Mouse (Mus musculus) CH12.LX (cell line): Measurements from ENCODE around the gene Chst11. TPM values are rescaled to one million over a fixed set of nuclear protein-coding genes. Genes with fewer than 3 reads are reported as not detected.

Source experiments
- DNase-seq: peaks from one replicate; pipeline ENCODE4 v3.0.0-alpha.2; 2013; ENCODE audit errors: extremely low read depth
- H3K27ac ChIP-seq: 2 replicates; pipeline ENCODE4 v1.5.1; 2012; ENCODE audit warnings: low read depth, mild to moderate bottlenecking, control low read depth, moderate library complexity; ENCODE audit not compliant: insufficient read depth
- H3K27me3 ChIP-seq: replicated peaks from 2 replicates; pipeline ENCODE3; 2012; ENCODE audit warnings: inconsistent platforms
- H3K36me3 ChIP-seq, 2 experiments: replicated peaks in 1 of 2; 2 replicates each; pipeline versions ENCODE3 to v1.6.1; 2012; ENCODE audit warnings: inconsistent platforms in 1 of 2, low read length in 1 of 2, mild to moderate bottlenecking in 1 of 2, mixed read lengths in 1 of 2, moderate library complexity in 1 of 2; ENCODE audit not compliant: control insufficient read depth in 1 of 2, insufficient read depth in 1 of 2
- H3K4me1 ChIP-seq, 2 experiments: 2 replicates each; pipeline ENCODE4 v1.6.1; 2012; ENCODE audit warnings: inconsistent platforms in 1 of 2, moderate library complexity in 1 of 2; ENCODE audit not compliant: insufficient read depth in 2 of 2, control insufficient read depth in 1 of 2
- H3K4me2 ChIP-seq: 2 replicates; pipeline ENCODE4 v1.6.1; 2012; ENCODE audit warnings: low read depth, mild to moderate bottlenecking, control low read depth; ENCODE audit not compliant: poor library complexity, insufficient read depth, severe bottlenecking
- H3K4me3 ChIP-seq, 3 experiments: fragments of 150-350 bp in 1 of 3; sonication (generic) in 1 of 3; replicated peaks in 1 of 3; 2 replicates each; pipeline versions ENCODE3 to v1.5.1; 2011 to 2012; ENCODE audit warnings: low read depth in 2 of 3, low read length in 2 of 3, mild to moderate bottlenecking in 2 of 3, moderate library complexity in 2 of 3, control low read depth in 1 of 3, improper control_type of control experiment in 1 of 3, inconsistent platforms in 1 of 3, mixed read lengths in 1 of 3; ENCODE audit not compliant: poor library complexity in 1 of 3
- H3K79me2 ChIP-seq: replicated peaks from 2 replicates; pipeline ENCODE4 v1.6.1; 2012; ENCODE audit warnings: mild to moderate bottlenecking, moderate library complexity; ENCODE audit not compliant: control insufficient read depth, poor library complexity, insufficient read depth, severe bottlenecking; ENCODE audit errors: extremely low read depth
- H3K9ac ChIP-seq: 2 replicates; pipeline ENCODE4 v1.6.1; 2012; ENCODE audit warnings: low read depth, mild to moderate bottlenecking, control low read depth, moderate library complexity; ENCODE audit not compliant: insufficient read depth
- H3K9me3 ChIP-seq: replicated peaks from 2 replicates; pipeline ENCODE3; 2012; ENCODE audit warnings: low read length, inconsistent platforms, mixed read lengths
- BHLHE40 ChIP-seq: IDR thresholded peaks from 2 replicates; pipeline ENCODE4 v1.6.1; 2011; ENCODE audit warnings: mild to moderate bottlenecking, low read depth, low read length, improper control_type of control experiment
- CHD1 ChIP-seq: IDR thresholded peaks from 2 replicates; pipeline ENCODE4 v1.6.1; 2012; ENCODE audit warnings: low read depth, low read length, improper control_type of control experiment, inconsistent platforms
- CHD2 ChIP-seq: IDR thresholded peaks from 2 replicates; pipeline ENCODE4 v1.6.1; 2011; ENCODE audit warnings: low read length, improper control_type of control experiment
- E2F4 ChIP-seq: IDR thresholded peaks from 2 replicates; pipeline ENCODE4 v1.6.1; 2011; ENCODE audit warnings: low read depth, low read length, improper control_type of control experiment; ENCODE audit not compliant: insufficient replicate concordance
- ELF1 ChIP-seq: IDR thresholded peaks from 2 replicates; pipeline ENCODE4 v1.6.1; 2014; ENCODE audit warnings: low read depth, mild to moderate bottlenecking, inconsistent platforms, low read length, improper control_type of control experiment
- EP300 ChIP-seq: IDR thresholded peaks from 2 replicates; pipeline ENCODE4 v1.6.1; 2011; ENCODE audit warnings: low read length, improper control_type of control experiment
- ETS1 ChIP-seq: conservative IDR thresholded peaks from 2 replicates; pipeline ENCODE4 v1.6.1; 2012; ENCODE audit warnings: low read depth, mild to moderate bottlenecking, inconsistent platforms, low read length, improper control_type of control experiment, moderate library complexity
- HCFC1 ChIP-seq: IDR thresholded peaks from 2 replicates; pipeline ENCODE4 v1.6.1; 2012; ENCODE audit warnings: low read depth, mild to moderate bottlenecking, inconsistent platforms, low read length, improper control_type of control experiment
- IRF4 ChIP-seq: IDR thresholded peaks from 2 replicates; pipeline ENCODE4 v1.6.1; 2014; ENCODE audit warnings: low read depth, mild to moderate bottlenecking, inconsistent platforms, low read length, improper control_type of control experiment
- JUN ChIP-seq: IDR thresholded peaks from 2 replicates; pipeline ENCODE4 v1.6.1; 2011; ENCODE audit warnings: low read depth, mild to moderate bottlenecking, low read length, improper control_type of control experiment, moderate library complexity; ENCODE audit not compliant: insufficient read depth
- JUND ChIP-seq: conservative IDR thresholded peaks from 2 replicates; pipeline ENCODE4 v1.6.1; 2011; ENCODE audit warnings: low read depth, low read length, improper control_type of control experiment
- KAT2A ChIP-seq: IDR thresholded peaks from 2 replicates; pipeline ENCODE4 v1.6.1; 2012; ENCODE audit warnings: low read length, improper control_type of control experiment, inconsistent platforms; ENCODE audit not compliant: insufficient replicate concordance
- MAX ChIP-seq: IDR thresholded peaks from 2 replicates; pipeline ENCODE4 v1.6.1; 2011; ENCODE audit warnings: low read length, improper control_type of control experiment
- MAZ ChIP-seq: IDR thresholded peaks from 2 replicates; pipeline ENCODE4 v1.6.1; 2012; ENCODE audit warnings: low read depth, mild to moderate bottlenecking, inconsistent platforms, low read length, improper control_type of control experiment, moderate library complexity
- MEF2A ChIP-seq: IDR thresholded peaks from 2 replicates; pipeline ENCODE4 v1.6.1; 2014; ENCODE audit warnings: low read depth, mild to moderate bottlenecking, inconsistent platforms, low read length, improper control_type of control experiment, borderline replicate concordance
- MYC ChIP-seq: IDR thresholded peaks from 2 replicates; pipeline ENCODE4 v1.6.1; 2011; ENCODE audit warnings: low read depth, mild to moderate bottlenecking, improper control_type of control experiment, low read length
- NELFE ChIP-seq: IDR thresholded peaks from 2 replicates; pipeline ENCODE4 v1.6.1; 2011; ENCODE audit warnings: low read depth, low read length, improper control_type of control experiment
- PAX5 ChIP-seq: IDR thresholded peaks from 2 replicates; pipeline ENCODE4 v1.6.1; 2012; ENCODE audit warnings: low read length, inconsistent platforms, mixed read lengths
- POLR2A ChIP-seq: IDR thresholded peaks from 2 replicates; pipeline ENCODE4 v1.6.1; 2011; ENCODE audit warnings: low read depth, mild to moderate bottlenecking, improper control_type of control experiment, low read length
- RAD21 ChIP-seq: IDR thresholded peaks from 2 replicates; pipeline ENCODE4 v1.6.1; 2011; ENCODE audit warnings: low read depth, mild to moderate bottlenecking, low read length, improper control_type of control experiment, moderate library complexity
- RCOR1 ChIP-seq: conservative IDR thresholded peaks from 2 replicates; pipeline ENCODE4 v1.6.1; 2012; ENCODE audit warnings: low read depth, mild to moderate bottlenecking, inconsistent platforms, low read length, improper control_type of control experiment
- SIN3A ChIP-seq: IDR thresholded peaks from 2 replicates; pipeline ENCODE4 v1.6.1; 2012; ENCODE audit warnings: low read length, improper control_type of control experiment, inconsistent platforms
- SMC3 ChIP-seq: IDR thresholded peaks from 2 replicates; pipeline ENCODE4 v1.6.1; 2011; ENCODE audit warnings: low read depth, low read length, improper control_type of control experiment
- TBP ChIP-seq: conservative IDR thresholded peaks from 2 replicates; pipeline ENCODE4 v1.6.1; 2011; ENCODE audit warnings: low read depth, low read length, improper control_type of control experiment
- TCF12 ChIP-seq: IDR thresholded peaks from 2 replicates; pipeline ENCODE4 v1.6.1; 2014; ENCODE audit warnings: low read depth, mild to moderate bottlenecking, inconsistent platforms, low read length, improper control_type of control experiment
- UBTF ChIP-seq: IDR thresholded peaks from 2 replicates; pipeline ENCODE4 v1.6.1; 2012; ENCODE audit warnings: low read depth, mild to moderate bottlenecking, inconsistent platforms, low read length, improper control_type of control experiment, moderate library complexity
- USF2 ChIP-seq: conservative IDR thresholded peaks from 2 replicates; pipeline ENCODE4 v1.6.1; 2011; ENCODE audit warnings: low read depth, low read length, improper control_type of control experiment
- ZKSCAN1 ChIP-seq: IDR thresholded peaks from 2 replicates; pipeline ENCODE4 v1.6.1; 2012; ENCODE audit warnings: low read depth, inconsistent platforms, low read length, improper control_type of control experiment, borderline replicate concordance
- ZNF384 ChIP-seq: IDR thresholded peaks from 2 replicates; pipeline ENCODE4 v1.6.1; 2012; ENCODE audit warnings: low read depth, low read length, improper control_type of control experiment, inconsistent platforms
- dilution Hi-C: fragments of 300-500 bp; cut with MboI; formaldehyde crosslinking; loops from 2 replicates; pipeline ENCODE4 v1.14.3; 2020; ENCODE audit warnings: low sequenced_read_pairs; ENCODE audit not compliant: extremely low pct_unique_long_range_greater_than_20kb, extremely low pct_ligation_motif_present
- in situ Hi-C: fragments of 300-500 bp; cut with MboI; formaldehyde crosslinking; loops from 3 replicates; pipeline ENCODE4 v1.14.3; 2019; ENCODE audit warnings: low sequenced_read_pairs, low pct_ligation_motif_present, low pct_unique_long_range_greater_than_20kb, mixed read lengths
- polyA plus RNA-seq: library from polyadenylated mRNA; unstranded; fragments of >175 nt; gene quantifications from 2 replicates; pipeline ENCODE4 v1.2.1, GENCODE M21; 2012; ENCODE audit warnings: low read depth; ENCODE audit not compliant: insufficient read length
- total RNA-seq, 2 experiments: library from RNA; depleted of rRNA; stranded (reverse); fragments of 300-350 nt in 1 of 2; fragments of >200 nt in 1 of 2; gene quantifications; 2 replicates each; pipeline ENCODE4 v1.2.3; 2012 to 2014

Gene Chst11
- total and polyA plus RNA-seq, 3 experiments: 3.6 to 5.3 (median 4.5) TPM

DNA sequence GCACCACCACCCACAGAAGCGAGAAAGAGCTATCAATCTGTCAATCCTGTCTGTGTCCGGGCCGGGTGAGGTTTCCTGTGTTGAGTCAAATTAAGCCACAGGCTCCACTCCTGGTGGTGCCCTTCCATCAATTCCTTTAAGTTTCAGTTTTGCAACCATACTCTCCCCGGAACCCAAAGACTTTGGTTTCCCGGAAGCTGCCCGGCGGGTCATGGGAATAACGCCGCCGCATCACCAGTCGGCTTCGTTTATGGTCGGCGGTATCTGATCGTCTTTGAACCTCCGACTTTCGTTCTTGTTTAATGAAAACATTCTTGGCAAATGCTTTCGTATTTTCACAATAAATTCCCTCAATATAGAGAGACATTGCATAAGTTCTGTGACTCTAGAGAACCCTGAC is 30.2 kb upstream of the Chst11 start:
- no peak for DNase-seq
- H3K4me3 ChIP-seq: no peak overlapping the region

GRCm38 (mm10) chr10:82958218-82958761 is 27.0 kb upstream of the Chst11 start:
- no peak overlapping the region for H3K4me3 ChIP-seq
- no peak overlapping the region for H3K27ac ChIP-seq
- H3K79me2 ChIP-seq: no peaks in the 10 kb centered on the region
- H3K27me3 ChIP-seq: no peaks in the 10 kb centered on the region
- peaks cover 10 to 48% of the 10 kb centered on the region in 2 experiments for H3K4me1 ChIP-seq
- H3K9ac ChIP-seq: no peak overlapping the region
- in situ Hi-C loops: no loop called here
- H3K4me2 ChIP-seq: no peak overlapping the region; the same call in 1 of the 2 replicates
- dilution Hi-C loops: no loop called here
- no peaks in the 10 kb centered on the region for H3K9me3 ChIP-seq
- peak; percentile 63 for DNase-seq
- TF ChIP-seq TCF12 (peak; percentile 11; the same call in 1 of the 2 replicates), PAX5 (no peak), CHD1 (no peak), EP300 (no peak; the same call in 1 of the 2 replicates), POLR2A (no peak), RCOR1 (no peak), E2F4 (no peak), MAX (no peak), HCFC1 (no peak), JUND (0 out of 2 replicates have a peak, but pooled peaks have one; percentile 19), CHD2 (no peak), KAT2A (no peak), MAZ (no peak), USF2 (no peak), RAD21 (no peak), ZKSCAN1 (no peak), IRF4 (no peak), ELF1 (no peak), TBP (no peak), BHLHE40 (0 out of 2 replicates have a peak, but pooled peaks have one; percentile 24), JUN (no peak), SMC3 (no peak), MEF2A (no peak), NELFE (no peak), ZNF384 (no peak), SIN3A (no peak)
- H3K36me3 ChIP-seq: no peaks in the 10 kb centered on the region

More for the DNA sequence above, 30.2 kb upstream of the Chst11 start:
- in situ Hi-C loops: no loop called here
- Histone ChIP-seq H3K4me1 (peaks cover 10 to 30% of the 10 kb centered on the region in 2 experiments), H3K79me2 (no peaks in the 10 kb centered on the region), H3K27me3 (no peaks in the 10 kb centered on the region), H3K4me2 (no peak overlapping the region), H3K36me3 (no peaks in the 10 kb centered on the region), H3K9me3 (no peaks in the 10 kb centered on the region), H3K27ac (no peak overlapping the region), H3K9ac (no peak overlapping the region)
- dilution Hi-C loops: no loop called here
- TF ChIP-seq MYC (no peak), UBTF (no peak), KAT2A (no peak), ETS1 (no peak)
